Mouse (Mus musculus) brain, embryonic 14.5 days (tissue): ENCODE data around the gene Slc33a1.

Experiments
- CTCF ChIP-seq: fragments of 200-500 bp; IDR thresholded peaks from 2 replicates; pipeline ENCODE4 v1.5.1; 2012; ENCODE audit warnings: inconsistent platforms, mild to moderate bottlenecking, moderate library complexity, borderline replicate concordance; ENCODE audit not compliant: insufficient read depth, insufficient read length; ENCODE audit errors: extremely low read depth
- POLR2A ChIP-seq: fragments of 200-500 bp; IDR thresholded peaks from 2 replicates; pipeline ENCODE4 v1.6.1; 2012; ENCODE audit warnings: mild to moderate bottlenecking, inconsistent platforms, borderline replicate concordance; ENCODE audit not compliant: poor library complexity, insufficient read depth, insufficient read length, severe bottlenecking; ENCODE audit errors: extremely low read depth

DNA sequence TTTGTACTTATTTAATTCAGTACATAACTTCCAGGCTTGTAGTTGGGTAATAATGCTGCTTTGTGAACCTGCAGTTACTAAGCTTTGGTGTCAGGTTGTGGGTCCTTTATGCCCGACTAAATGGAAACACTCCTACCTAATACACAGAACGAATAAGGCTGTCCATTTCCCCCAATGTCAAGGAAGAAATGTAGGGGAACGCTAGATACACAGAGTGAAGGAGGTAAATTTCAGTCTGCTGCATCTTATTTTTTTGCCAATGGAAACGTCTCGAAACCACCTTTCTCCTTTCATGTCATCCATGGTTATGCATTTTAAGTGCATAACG is 318 bp upstream of the Slc33a1 start:
- no peak for TF ChIP-seq CTCF
- no peak for TF ChIP-seq POLR2A
